Mouse (Mus musculus) right cerebral cortex, postnatal 25 days (tissue): ENCODE data around the gene C030005K15Rik.
"Not testable (repeated sequence)": the region's sequence is repeated elsewhere in the genome, so short reads cannot be mapped to it uniquely, and the experiment has no call there.

ENCODE experiments used
- DNase-seq: peaks from one replicate; pipeline ENCODE4 v3.0.0; 2022

C030005K15Rik gene

DNA sequence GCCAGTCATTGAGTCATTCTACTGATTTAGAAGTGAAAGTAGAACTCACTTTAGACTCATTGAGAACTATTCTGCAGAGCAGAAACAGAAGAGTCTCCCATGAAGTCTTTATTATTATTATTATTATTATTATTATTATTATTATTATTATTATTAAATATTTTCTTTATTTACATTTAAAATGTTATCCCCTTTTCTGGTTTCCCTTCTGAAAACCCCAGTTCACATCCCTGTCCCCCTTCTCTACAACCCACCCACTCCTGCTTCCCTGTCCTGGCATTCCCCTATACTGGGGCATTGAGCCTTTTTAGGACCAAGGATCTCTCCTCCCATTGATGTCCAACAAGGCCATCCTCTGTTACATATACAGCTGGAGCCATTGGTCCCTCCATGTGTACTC lies at the start of gene C030005K15Rik:
Gene C030005K15Rik (minus strand): TSS at position 101 of the 400 bp plus-strand sequence.
- DNase-seq = not testable (repeated sequence)

DNA sequence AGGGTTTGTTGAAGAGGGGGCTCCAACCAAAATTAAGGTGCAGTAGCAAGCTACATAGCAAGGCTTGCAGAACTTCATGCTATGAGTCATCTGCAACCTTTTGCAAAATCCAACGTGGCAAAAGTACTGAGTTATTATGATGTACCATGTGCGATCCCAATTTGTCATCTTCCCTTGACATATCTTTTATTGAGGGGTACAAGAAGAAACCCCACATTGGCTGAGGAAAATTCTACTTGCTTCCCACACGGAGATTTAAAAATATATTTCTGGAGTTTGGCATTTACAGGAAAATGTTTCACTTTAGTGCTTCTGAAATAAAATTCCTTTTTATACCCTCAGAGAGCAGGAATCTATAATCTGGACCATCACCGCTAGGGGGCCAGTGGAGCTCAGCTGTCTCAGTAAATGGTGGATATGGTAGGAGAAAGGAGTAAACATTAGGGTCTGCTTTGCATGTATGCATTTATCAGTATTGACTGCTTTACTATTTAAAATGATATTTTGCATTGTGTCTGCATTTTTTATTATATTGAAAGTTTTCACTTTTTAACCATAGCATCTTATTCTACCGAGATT lies 41.7 kb upstream of the C030005K15Rik start:
- DNase-seq = no peak

DNA sequence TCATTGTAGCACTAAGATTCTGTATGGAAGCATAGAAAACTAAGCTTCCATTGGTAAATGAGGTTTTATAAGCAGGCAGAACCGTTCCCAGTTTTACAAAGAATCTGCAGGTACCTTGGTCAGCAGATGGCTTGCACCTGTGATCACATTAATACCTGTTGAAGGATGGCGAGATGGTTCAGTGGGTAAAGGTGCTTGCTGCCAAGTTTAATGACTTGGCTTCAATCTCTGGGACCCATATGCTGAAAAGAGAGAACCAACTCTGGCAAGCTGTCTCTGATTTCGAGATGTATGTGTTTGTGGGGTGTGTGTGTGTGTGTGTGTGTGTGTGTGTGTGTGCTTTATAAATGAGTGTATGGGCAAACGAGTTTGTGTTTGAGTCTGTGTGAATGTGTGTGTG lies 27.3 kb upstream of the C030005K15Rik start:
- DNase-seq = no peak

DNA sequence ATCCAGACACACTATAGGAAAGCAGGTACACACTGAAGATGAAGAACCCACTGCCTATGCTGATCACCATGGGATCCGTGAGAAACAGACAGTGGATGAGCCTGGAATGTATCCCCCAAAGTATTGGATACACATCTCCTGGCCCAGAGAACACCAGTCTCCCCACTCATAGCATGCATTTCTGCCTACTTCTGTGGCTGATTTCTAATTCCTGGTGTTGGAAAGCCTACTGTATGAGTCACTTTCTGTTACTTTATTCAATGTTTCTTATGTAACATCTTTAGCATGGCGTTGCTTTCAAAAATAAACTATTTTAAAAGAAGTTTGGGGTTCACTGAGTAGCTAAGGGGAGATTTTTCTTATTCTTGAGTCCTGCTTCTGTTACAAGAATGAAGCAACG lies 20.7 kb upstream of the C030005K15Rik start:
- DNase-seq = no peak

DNA sequence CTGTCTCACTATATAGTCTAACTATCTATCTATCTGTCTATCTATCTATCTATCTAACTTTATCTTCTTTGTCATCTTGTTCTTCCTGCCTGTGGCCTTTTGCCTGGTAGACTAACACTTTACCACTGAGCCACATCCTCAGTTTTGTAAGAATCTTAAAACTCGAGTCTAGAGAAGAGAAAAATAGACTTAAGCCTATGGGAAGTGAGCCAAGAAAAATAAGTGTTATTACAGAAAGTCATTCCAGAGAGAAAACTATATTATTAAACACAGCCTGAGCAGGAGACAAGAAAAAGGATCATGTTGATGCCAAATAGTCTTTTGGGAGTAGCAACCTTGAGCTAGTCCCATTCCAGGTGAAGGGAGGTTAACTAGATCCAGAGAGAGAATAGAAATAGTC lies 626 bp downstream of the C030005K15Rik start:
- DNase-seq = no peak

DNA sequence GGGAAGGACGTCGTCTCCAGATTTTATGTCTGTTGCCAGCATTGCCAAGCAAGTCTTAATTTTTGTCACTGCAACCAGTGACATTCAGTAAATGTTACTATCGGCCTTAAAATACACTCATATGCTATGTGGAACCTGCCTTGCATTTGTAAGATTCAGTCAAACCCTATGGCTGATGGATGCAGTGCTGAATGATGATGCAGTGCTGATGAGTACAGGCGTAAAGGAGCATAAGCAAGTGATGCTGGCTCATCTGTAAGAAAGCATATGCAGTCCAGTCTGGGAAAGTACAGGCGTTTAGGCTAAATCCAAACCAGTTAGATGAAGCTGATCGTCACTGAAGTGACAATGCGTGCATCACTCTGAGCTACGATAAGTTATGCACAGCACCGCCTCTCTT lies 3.8 kb downstream of the C030005K15Rik start:
- no peak for DNase-seq

DNA sequence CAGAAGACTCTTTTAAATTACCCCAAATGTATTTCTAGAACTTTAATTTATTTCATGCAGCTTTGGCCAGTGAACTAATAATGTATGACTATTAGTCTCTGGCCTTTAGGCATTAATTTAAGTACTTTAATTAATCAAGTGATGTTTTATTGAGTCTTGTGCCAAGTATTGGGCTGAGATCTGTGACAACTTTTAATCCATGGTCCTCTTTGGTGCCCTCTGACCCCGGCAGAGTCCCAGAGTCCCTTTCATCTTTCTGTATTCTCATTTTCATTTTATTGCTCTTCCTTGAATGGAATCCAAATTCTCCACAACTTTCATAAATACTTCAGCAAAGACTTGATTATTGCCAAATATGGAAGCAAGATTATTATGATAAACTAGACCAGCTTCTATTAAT lies 5.9 kb downstream of the C030005K15Rik start:
- DNase-seq = no peak

DNA sequence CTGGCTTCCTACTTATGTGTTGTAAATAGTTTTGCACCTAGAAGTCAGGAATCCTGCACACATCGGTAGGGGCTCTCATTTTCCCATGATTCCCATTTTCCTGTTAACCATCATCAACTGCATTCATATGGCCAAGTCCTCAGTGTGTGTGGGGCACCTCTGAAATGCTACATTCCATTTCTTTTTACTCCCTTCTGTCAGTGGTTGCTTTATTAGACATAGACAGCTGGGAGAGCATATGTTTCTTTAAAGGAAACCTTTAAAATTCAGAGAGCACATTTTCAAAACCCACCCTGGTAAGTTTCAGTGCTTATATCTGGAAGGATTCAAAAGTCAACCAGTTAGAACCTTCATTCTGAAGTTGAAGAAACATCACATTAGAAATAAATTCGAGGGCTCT lies 8.5 kb downstream of the C030005K15Rik start:
- no peak for DNase-seq

DNA sequence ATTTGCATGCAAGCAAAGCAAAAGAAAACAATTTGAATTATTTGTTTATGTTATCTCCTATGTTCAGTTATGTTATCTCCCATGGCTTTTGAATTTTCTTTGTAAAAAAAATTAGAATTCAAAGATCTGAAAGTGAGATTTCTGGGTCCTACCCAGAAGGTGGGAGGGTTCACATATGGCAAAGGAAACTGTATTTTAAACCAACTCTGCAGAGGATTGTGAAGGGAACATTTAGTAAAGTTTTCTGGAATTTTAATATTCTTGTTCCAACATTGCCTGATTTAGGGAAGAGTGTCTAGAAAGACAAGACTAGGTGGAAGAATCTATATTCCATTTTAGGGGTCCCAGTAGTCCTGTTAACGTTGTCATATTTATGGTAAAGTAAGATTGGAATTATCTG lies 9.3 kb downstream of the C030005K15Rik start:
- no peak for DNase-seq

DNA sequence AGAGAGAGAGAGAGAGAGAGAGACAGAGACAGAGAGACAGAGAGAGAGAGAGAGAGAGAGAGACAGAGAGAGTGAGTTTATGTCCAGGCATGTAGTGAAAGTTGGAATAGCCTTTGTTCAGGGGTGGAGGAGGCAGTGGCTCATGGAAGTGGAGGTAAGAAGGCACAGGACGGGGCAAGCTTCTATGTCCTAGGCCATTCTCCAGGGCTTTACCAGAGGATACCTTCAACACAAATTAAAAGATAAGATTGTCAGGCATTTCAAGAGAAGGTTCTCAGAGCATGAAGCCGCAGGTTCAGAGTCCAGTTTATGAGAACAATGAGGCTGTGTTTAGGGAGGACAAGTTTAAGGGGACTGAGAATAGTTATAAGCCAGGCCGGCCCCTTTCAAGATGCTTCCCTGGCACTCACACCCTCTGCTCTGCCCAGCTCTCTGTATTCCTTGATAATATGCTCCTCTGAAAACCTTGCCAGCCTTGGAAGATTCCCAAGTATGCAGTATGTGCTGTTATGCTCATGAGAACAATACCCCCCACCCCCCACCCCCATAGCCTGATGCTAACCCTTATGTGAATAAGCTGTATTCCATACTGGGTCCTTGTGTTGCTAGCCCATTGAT lies 11.2 kb downstream of the C030005K15Rik start:
- DNase-seq = no peak

DNA sequence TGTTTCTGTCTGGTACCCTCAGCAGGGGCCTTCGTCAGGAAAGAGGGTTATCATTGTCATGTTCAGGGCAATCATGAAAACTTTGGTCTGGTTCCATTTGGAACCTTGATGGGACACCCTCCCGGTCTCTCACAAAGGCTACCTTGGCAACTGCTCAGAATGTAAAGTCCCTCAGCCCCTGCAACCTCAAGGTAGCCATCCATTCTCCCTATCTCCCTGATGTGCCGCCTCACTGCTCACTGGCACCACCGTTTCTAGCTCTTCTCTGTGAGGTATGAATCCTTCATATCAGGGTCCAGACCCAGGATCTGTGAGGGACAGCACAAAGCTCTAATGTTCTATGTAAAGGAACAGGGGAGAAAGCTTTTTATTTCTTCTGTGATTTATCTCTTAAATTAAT lies 12.0 kb downstream of the C030005K15Rik start:
- no peak for DNase-seq

DNA sequence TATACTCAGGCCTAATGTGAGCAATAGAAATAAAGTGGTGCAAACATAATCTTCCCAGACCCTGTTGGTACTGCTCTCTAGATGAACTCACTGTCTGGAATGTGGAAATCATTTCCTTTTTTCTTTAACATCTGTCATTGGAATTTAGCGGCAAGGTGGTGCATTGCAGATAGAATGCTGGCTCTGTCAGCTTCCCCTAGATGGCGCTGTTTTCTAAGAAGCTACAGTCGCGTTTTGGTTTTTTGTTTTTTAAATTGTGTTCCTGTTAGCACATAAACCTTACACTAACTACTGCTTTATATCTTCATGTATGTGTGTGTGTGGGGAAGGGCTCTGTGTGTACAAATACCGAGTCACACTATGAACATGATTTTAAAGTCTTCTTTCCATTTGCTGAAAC lies 13.9 kb downstream of the C030005K15Rik start:
- no peak for DNase-seq

DNA sequence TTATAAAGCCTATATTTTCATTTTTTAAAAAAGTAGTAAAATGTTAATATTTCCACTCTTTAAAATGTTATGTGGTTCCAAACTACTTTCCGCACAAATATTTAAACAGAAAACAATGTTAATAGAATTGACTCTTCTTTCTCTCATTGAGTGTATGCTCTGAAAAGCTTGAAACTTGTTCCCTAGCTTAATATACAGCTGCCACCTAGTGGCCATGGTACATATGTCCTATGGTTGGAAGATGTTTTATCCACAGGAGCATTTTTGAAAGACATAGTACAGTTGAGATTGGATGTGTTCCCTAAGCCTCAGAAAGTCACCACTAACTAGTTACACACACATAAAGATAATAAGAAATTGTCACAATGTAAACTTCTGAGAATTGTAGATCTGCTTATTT lies 22.0 kb downstream of the C030005K15Rik start:
- DNase-seq = no peak

DNA sequence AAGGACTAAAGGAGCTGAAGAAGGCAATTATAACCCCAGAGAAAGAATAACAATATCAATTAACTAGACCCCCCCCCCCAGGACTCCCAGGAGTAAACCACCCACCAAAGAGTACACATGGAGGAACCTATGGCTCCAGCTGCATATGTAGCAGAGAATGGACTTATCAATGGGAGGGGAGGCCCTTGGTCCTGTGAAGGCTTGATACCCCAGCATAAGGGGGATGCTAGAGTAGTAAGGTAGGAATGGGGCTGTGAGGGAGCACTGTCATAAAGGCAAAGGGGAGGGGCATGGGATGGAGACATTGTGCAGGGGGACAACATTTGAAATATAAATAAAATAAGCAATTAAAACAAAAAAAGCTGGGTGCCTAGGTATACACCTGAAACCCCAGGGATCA lies 24.2 kb downstream of the C030005K15Rik start:
- no peak for DNase-seq

DNA sequence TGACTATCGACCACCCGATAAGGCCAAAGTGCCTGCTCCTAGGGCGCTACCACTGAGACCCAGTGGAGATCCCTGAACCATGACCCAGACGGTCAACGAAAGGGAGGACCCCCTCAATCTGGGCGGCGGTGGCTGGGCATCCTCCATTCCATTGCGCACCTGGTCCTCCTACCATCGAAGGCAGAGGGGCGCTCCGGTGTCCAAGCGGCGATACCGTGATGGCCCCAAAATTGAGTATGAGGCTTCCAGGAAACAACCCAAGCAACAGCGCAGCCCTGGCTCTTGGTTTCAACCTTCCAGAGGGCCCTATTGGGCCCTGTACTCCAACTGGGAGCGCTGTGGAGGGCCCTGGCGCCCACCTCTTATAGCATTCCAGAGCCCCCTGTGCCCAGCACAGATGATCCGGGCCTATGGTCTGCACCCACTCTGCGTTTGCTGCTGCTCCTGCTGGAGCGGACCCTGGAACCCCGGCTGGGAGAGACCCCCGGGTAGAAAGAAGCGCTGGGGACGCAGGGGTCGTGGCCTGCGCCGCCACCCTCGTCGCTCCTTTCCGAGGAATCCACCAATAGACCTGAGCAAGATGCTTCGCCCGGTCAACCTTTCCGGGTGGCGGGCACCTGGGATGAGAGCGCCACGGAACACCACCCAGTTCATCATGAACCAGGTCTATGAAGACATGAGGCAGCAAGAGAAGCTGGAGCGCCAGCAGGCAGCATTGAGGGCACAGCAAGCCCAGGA lies 33.0 kb downstream of the C030005K15Rik start:
- no peak for DNase-seq

DNA sequence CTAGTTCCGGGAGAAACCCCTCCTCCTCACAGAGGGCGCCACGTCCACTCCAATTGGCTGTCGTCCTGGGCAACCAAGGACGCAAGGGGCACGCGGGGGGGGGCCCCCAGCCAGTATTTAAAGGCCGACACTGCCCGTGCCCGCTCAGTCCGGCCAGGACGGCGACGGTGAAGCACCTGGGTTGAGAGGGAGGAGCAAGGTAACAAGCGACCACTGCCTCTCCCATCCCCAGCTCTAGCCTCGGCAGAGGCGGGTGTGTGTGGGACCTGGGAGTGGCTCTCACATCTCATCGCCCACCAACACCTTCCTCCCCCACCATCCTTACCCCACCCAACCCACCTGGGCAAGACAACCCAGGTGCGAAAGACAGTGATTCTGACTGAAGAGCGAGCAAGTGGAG lies 33.6 kb downstream of the C030005K15Rik start, which contains the start of gene Ccer1:
Gene Ccer1 (plus strand): TSS at position 147 of the 400 bp plus-strand sequence.
- DNase-seq = no peak

DNA sequence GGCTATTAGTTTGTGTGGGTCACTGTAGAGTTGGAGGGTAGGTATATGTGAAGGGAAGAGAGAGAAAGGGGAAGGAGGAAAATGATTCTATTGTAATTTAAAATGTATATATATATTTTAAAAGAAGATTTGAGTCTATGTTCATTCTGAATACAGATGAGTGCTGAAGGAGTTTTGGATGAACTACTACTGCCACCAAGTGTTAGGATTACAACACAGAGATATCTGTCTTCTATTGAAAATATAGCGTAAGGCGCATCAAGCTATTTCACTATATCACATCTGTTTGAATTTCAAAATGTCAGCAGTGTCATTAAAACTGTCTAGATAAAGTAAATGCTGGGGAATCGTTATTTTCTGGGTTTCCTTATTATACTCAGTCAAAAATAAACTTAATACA lies 37.1 kb downstream of the C030005K15Rik start:
- DNase-seq = no peak

DNA sequence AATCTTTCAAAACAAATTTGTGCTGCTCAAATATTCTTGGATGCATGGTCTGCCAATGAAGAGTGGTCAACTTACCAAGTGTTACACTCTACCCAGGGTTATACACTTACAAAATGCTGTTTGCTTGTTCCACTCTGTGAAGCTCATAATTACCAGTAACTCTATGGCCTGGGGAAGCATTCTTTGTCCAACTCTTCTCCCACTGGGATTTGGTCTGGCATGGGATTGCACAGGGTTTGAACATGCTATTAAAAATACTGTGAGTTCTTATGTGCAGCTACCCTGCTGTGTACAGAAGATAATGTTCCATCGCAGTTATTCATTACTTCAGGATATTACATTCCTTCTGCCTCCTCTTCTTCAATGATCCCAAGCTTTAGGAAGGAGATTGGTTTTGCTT lies 39.4 kb downstream of the C030005K15Rik start:
- DNase-seq = no peak

DNA sequence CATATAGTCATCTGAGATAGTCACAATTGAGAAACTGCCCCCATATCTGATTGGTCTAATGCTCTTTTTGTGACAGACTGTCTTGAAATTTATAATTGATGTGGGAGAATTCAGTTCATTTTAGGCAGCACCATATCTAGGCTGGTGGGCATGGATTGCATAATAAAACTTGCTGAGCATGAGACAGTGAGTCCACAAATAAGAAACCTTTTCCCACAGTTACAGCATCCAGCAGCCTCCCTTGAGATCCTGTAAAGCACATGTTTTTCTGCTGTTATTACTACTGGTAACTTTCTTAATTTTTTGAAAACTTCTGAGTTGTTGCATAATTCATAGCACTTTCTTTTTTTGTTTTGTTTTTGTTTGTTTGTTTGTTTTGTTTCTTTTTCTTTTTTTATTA lies 43.6 kb downstream of the C030005K15Rik start:
- no peak for DNase-seq
